Mouse (Mus musculus) heart, adult 8-10 months (tissue): ENCODE measurements around the gene Tle4. TPM values are rescaled to one million over a fixed set of nuclear protein-coding genes. Genes with fewer than 3 reads are reported as not detected.

Experiments used
- DNase-seq: peaks from one replicate; pipeline ENCODE4 v3.0.0; 2022; ENCODE audit warnings: low spot score
- total RNA-seq, 4 experiments: library from RNA; stranded (reverse); gene quantifications; 2 replicates each; pipeline ENCODE4 v1.2.4; 2022

The Tle4 gene
- total RNA-seq, 4 experiments from 2014 or later, result 7.6 to 10.8 (median 9.1) TPM

- DNase-seq, result no peak
These were observed 65.0 kb downstream of the Tle4 start for GRCm38 (mm10) chr19:14532861-14533260.

DNA sequence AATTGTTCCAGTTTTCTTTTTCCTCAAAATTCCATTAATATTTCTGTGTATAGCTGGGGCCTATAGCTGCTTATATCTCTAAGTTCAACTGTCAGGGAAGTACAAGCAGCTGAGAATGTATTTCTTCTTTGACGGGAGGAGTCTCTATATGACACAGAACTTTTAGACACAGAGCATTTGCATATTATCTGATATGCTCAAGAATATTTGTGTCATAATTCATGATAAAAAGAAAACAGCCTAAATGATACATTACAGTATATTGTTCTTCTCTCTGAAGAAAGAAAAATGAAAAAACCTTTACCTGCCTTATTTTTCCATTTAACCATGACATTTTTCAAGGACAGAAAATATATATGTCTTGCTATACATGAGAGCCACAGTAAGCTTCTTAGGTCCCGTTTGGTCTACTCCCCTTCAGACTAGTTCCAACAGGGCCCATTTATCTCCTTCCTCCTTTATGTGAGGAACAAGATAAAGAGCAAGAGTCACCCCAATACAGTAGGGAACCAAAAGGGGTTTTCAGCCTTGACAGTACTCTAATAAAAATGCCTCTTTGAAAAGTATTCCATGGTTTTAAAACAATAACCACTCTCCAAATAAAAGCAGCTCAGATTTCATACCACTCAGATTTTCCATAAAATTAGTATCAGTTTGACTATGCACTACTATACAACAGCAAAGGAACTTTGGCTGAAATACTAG is 77.6 kb downstream of the Tle4 start:
- no peak for DNase-seq

- no peak for DNase-seq
These were observed 78.7 kb downstream of the Tle4 start for GRCm38 (mm10) chr19:14519186-14519585.

DNA sequence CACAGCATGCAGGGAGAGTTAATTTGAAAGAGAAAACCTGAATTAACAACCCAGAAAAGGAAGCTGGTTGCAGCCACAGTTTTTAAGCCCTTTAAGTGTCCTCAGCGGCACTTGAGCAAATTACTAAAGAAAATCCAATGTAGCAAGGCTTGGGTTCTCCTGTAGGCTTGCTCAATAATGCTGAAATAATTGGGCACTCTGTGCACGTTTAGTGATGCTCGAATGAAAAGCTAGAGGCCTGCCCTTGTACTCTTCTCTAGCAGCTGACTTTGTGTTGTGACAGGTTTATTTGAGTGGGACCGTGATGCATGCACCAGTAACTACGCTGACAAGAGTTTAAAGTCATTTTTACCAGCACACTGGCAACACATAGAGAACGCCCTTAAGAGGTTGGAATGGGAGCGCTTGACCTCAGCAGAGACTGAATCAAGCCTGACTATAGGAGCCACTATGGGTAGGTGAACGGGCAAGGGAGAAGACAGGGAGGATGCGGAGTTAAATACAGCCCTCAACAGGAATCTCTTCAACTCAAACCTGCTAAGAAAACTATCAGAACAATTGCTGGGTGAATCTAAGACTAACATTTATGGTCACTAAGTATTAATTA is 79.3 kb downstream of the Tle4 start:
- DNase-seq, result no peak

DNA sequence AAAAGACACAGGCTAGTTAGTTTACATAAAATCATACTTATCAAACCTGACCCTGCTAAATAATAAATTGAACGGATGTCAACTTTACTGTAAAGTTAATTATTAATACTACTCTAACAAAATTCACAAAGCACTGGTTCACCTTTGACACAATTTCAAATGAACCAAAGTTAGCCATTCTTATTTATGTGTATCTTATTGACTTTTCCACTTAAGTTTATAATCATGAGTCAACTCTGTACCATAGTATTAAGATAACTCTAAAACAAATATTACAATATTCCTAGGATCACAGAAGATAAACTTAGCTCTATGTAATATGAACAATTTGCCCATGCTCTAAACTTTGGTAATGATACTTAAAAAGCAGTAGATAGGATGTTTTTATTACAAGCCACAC is 81.4 kb downstream of the Tle4 start:
- no peak for DNase-seq

- no peak for DNase-seq
These were observed 89.0 kb downstream of the Tle4 start for GRCm38 (mm10) chr19:14508819-14509218.

- no peak for DNase-seq
These were observed 89.9 kb downstream of the Tle4 start for GRCm38 (mm10) chr19:14507911-14508310.

- DNase-seq, result peak; percentile 11
These were observed 90.8 kb downstream of the Tle4 start for GRCm38 (mm10) chr19:14506875-14507670.

DNA sequence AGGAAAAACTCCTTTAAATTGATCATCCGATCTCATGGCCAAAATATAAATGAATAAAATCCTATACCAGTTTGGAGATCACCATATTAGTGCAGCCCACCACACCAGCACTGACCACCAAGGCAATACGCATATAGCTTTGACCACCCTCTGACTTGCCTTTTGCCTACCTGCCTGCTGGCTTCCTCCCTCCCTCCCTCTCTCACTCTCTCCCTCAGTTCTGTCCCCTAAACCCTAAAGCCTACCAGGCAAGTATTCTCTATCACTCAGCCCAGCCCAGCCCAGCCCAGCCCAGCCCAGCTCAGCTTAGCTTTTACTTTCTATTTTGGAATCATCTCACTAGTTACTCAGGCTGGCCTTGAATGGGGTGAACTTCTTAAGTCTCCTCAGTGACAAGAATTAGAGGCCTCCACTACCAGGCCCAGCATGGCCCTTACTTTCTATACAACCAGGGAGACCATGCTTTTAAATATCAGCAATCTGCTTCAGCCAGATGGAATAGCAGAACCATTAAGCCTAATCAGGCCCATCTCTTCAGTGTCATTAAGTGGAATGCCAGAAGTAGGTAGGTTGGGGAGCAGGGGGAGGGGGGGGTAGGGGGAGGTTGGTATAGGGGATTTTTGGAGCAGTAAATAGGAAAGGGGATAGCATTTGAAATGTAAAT is 91.8 kb downstream of the Tle4 start:
- no peak for DNase-seq

DNA sequence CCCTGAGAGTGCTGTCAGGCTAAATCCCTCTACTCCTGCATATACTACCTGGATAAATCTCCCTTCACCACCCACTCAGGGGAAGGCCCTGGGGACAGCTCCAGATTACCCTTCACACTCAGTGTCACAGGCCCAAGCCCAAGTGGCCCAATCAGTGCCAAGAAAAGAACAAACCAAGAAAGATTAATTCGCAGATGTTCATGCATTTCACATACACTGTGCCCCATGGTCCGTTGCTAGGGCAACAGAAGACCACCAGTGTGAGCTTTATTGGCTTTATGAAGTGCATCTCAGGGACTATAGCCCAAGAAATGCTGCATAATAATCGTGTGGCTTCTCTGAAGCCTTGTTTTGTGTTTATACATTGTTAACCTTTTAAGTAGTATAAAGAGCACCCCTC is 92.5 kb downstream of the Tle4 start:
- no peak for DNase-seq

DNA sequence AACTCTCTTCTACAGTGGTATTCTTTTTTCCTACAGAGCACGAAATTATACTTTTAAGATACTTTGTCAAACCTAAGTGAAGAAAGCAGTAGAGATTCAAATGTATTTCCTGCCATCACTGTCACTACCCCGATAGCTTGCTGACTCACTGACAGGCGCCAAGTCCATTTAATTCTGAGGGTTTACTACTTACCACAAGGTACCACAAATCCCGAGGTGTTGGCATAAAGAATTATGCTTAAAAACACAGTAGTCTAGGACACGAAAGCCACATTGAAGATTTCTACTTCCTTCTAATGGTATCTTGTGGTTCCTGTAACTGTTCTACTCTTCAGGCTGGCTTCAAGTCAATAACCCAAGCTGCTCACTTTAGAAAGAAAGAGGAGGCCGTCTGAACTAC is 94.0 kb downstream of the Tle4 start:
- no peak for DNase-seq

DNA sequence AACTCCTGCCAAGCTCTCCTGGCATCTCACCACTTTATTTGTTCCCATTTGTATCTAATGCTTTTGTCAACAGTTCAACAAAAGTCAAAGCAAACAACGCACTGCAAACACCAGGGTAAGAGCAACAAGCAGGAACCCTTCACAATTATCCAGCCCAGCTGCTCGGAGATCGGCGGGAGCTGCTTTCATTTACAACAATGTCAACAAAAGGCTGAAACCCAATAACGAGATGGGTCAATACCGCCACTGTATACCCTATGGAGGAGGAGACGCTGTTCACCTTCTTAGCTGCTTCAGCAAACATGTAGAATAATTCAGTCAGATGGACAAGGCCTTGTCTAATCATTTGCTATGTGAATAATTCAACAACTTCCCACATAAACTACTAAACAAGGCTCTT is 95.6 kb downstream of the Tle4 start:
- DNase-seq, result no peak

DNA sequence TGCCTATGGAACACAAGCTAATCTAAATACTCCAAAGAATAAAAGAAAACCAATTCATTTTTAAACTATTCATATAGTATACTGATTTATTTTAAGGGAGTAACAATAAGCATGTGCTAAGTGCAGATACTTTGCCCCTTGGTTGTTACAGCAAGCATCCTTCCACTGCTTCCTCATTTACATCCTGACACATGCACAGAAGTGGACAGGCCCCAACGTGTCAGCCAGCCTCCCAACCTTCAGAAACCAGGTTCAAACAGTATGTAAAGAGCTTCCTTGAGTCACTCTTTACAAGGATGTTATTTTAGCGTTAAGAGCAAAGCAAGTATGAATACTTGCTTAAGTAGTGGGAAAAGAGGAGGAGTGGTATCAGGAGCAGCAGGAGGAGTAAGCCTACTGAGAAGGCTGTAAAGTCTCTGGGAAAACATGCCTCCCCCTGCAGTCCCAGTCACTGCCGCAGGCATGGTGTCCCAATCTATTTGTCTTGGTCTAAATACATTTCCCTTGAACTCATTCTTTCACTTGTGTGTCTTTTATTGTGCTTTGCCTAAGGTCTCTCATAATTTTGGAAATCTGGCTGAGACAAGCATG is 97.9 kb downstream of the Tle4 start:
- no peak for DNase-seq

DNA sequence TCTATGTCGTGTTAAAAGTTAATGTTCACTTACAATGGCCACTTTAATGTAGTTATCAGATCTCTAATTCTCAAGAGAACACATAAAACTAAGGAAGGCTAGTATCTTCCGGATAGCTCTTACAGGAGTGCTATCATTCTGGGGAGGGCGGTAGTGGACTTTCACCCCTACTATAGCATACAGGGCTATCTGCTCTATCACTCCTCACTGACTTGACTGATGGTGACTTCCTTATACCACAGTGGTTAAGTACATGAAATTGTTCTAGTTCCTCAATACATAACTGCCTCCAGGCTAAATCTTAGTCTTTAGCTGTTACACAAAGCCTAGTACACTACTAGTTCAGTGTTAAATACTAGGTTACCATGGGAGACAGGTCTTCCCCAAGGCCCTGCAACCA is 104.8 kb downstream of the Tle4 start:
- no peak for DNase-seq

DNA sequence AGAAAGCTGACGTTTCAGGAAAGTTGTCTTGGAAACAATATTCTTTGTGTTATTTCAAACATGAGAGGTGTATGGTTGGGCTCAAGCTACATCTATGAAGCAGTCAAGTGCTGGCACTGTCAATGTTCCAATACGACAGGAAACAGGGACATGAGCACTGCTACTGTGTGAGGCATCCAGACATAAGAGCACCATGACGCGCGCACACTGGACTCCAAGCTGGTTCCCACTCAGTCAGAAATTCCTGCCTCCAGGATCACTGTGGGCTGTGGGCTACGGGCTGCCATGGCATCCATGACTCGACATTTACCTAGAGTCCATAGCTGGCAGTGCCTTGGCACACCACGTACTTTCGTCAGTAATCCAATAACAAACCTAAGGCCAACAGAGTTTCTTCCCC is 110.7 kb downstream of the Tle4 start:
- DNase-seq, result no peak

DNA sequence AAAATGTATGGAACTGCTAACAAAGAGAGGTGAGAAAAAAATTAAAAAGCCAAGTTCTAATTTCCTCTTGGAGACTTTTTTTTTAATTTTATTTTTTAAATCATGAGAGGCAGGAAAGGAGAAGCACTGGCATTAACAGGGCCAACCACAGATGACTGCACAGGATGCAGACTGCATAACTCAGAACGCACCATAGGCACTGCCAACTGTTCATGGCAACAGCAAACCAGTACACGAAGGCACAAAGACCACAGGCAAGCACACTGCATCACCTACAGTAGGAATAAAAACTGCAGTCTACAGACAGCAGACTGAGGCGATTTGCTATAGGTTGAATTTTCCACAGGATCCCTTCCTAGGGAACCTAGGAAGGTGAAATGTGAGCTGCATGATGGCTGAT is 112.7 kb downstream of the Tle4 start:
- DNase-seq, result no peak

- no peak for DNase-seq
These were observed 115.2 kb downstream of the Tle4 start for GRCm38 (mm10) chr19:14482562-14483138.

- no peak for DNase-seq
These were observed 115.9 kb downstream of the Tle4 start for GRCm38 (mm10) chr19:14481796-14482561.

DNA sequence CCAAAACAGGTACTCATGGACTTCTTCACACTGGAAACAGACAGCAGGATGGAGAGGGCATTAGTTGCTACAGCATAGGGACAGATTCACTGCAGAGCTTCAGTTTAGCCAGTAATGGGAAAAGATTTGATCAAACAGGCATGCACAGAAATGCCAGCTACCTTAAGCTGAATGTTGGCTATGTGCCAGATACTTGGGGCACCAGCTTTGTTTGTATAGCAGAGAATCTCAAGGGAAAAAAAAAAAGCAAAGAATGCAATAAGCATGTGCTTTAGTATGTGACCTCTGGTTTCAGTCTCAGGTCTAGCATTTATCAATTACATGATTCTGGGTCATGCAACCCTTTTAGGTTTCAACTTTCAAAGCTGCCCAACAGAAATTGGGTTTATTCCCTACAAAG is 118.1 kb downstream of the Tle4 start:
- DNase-seq, result no peak

GRCm38 (mm10) chr19:14469325-14469724 is 128.5 kb downstream of the Tle4 start:
- DNase-seq, result no peak

DNA sequence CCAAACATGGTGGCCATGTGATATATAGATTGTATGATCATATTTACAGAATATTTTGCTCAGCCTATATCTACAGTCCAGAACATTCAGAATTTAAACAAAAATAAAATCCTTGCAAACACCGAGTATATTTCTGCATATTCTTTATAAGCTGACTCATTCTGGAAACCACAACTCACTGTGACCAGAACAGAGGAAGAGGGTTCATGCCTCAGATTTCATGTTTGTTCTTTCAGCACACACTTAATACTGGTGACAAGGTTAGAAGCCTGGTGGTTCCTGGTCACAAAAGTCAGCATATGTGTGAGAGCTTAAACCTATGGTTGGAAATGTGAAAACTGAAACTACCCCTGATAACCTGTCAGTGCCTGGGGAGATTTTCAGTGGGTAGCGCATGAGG is 129.1 kb downstream of the Tle4 start:
- DNase-seq, result no peak
